Mouse (Mus musculus): ENCODE measurements at regions not wholly inside any gene's neighbourhood (a gene's known extent, or its start where the extent isn't known, plus 50 kb on each side); places are given as distances from the start of the nearest gene placed in this dataset.

DNA sequence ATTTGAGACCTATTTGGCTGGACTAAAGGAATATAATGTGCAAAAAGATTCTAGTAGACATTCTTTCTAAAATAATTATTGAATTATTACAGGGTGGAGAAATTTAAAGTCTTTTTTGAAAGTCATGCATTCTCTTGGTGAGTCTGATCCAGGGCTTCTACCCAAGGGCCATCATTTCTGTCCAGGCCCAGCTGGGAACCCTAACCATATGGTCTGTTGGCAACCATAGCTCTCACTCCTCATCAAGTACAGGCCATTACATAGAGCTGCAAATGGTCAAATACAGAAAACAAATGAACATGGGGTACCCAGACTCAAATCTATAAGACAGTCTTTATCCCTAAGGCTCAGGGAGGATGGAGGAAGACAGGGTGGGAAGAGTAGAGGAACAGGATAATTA is 158.4 kb downstream of the Ankrd50 start:
- no peak overlapping the region for H3K4me3 ChIP-seq (ENCODE audit: low read depth, low read length)
- H3K27ac ChIP-seq (ENCODE audit: low read depth), result no peak overlapping the region
- no peaks in the 10 kb centered on the region for H3K9me3 ChIP-seq (ENCODE audit: low read length)
- H3K27me3 ChIP-seq (ENCODE audit: insufficient read depth, low read length), result no peaks in the 10 kb centered on the region
- no peak for DNase-seq
- no peak overlapping the region for H3K9ac ChIP-seq (replicated peaks)
- ATAC-seq, result no peak
- TF ChIP-seq EP300 (IDR thresholded peaks at IDR 0.05; ENCODE audit: low read depth) (no peak), CTCF (IDR thresholded peaks at IDR 0.05; ENCODE audit: low read depth) (no peak)
- no peaks in the 10 kb centered on the region for H3K4me1 ChIP-seq (ENCODE audit: insufficient read depth)
- no peaks in the 10 kb centered on the region for H3K36me3 ChIP-seq (replicated peaks; ENCODE audit: insufficient read depth, low read length)
- no peak overlapping the region for H3K4me2 ChIP-seq (ENCODE audit: low read depth, low read length)

DNA sequence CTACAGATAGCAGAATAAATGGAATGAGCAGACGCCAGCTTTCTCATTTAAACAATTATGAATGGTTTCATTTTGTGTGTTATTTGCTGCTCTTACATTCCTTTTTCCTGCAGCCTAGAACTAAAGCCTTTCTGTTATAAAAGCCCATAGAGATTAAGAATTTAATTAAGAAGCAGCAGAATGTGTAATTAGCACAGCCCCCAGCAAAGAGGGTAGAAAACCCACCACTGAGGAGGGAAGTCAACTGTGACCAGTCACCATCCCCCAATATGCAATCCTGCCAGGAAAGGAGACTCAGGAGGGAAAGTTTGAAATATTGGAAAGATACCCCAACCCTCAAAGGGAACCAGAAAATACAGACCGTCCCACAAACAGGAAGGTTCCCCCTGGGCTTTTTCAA is 160.0 kb downstream of the Ankrd50 start:
- ATAC-seq, result no peak
- Histone ChIP-seq H3K4me1 (ENCODE audit: insufficient read depth) (no peaks in the 10 kb centered on the region), H3K9me3 (ENCODE audit: low read length) (no peaks in the 10 kb centered on the region), H3K27ac (ENCODE audit: low read depth) (no peak overlapping the region), H3K4me2 (ENCODE audit: low read depth, low read length) (no peak overlapping the region), H3K36me3 (replicated peaks; ENCODE audit: insufficient read depth, low read length) (no peaks in the 10 kb centered on the region), H3K4me3 (ENCODE audit: low read depth, low read length) (no peak overlapping the region), H3K9ac (replicated peaks) (no peak overlapping the region), H3K27me3 (ENCODE audit: insufficient read depth, low read length) (no peaks in the 10 kb centered on the region)
- TF ChIP-seq CTCF (IDR thresholded peaks at IDR 0.05; ENCODE audit: low read depth) (no peak), EP300 (IDR thresholded peaks at IDR 0.05; ENCODE audit: low read depth) (no peak)
- 62% methylated on average over 2 of the region's 2 CpGs for WGBS (ENCODE audit: insufficient replicate concordance)
- no peak for DNase-seq

DNA sequence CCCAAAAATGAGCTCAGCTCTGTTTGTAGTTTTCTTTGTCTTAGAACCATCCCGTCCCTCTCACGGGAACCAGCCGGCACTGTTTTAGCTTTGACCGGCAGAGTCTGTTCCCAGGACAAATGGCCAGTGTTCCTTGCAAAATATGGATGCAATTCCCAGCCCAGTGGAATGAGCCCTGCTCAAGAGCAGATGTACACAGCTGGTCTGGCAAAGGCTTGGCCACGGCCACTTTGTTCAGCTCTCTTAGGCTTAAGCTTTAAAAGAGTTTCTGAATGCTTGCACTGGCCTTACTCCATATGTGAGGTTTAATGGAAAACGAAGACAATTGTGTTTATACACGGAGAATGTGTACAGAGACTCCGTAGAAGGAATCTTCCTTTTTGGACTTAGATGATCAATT is 162.2 kb downstream of the Ankrd50 start:
- H3K36me3 ChIP-seq (replicated peaks; ENCODE audit: insufficient read depth, low read length), result no peaks in the 10 kb centered on the region
- no peak overlapping the region for H3K4me2 ChIP-seq (ENCODE audit: low read depth, low read length)
- H3K27me3 ChIP-seq (ENCODE audit: insufficient read depth, low read length), result no peaks in the 10 kb centered on the region
- ATAC-seq (no peak), DNase-seq (no peak)
- TF ChIP-seq EP300 (IDR thresholded peaks at IDR 0.05; ENCODE audit: low read depth) (no peak), CTCF (IDR thresholded peaks at IDR 0.05; ENCODE audit: low read depth) (no peak)
- no peak overlapping the region for H3K9ac ChIP-seq (replicated peaks)
- no peak overlapping the region for H3K4me3 ChIP-seq (ENCODE audit: low read depth, low read length)
- no peaks in the 10 kb centered on the region for H3K4me1 ChIP-seq (ENCODE audit: insufficient read depth)
- WGBS (ENCODE audit: insufficient replicate concordance), result 78% methylated on average over 8 of the region's 8 CpGs
- H3K9me3 ChIP-seq (ENCODE audit: low read length), result no peaks in the 10 kb centered on the region
- no peak overlapping the region for H3K27ac ChIP-seq (ENCODE audit: low read depth)

DNA sequence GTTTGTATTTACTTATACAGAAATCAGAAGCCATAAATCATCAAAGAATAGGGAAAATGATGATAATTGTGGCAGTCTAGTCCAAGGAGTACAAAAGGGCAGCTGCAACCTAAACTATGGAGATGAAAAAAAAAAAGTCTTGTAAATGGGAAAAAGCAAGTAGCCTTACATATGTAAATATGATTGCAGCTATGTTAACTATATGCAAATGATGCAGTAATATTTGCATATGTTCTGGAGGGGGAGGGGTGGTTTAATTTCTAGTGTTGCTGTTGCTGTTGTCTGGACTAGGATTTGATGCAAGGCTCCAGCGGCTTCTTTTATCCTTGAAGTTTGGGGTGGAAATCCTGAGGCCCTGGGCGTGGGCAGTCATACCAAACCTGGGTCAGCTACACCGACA is 163.0 kb downstream of the Ankrd50 start:
- H3K9ac ChIP-seq (replicated peaks), result no peak overlapping the region
- no peak overlapping the region for H3K27ac ChIP-seq (ENCODE audit: low read depth)
- H3K4me1 ChIP-seq (ENCODE audit: insufficient read depth), result no peaks in the 10 kb centered on the region
- H3K4me3 ChIP-seq (ENCODE audit: low read depth, low read length), result no peak overlapping the region
- H3K27me3 ChIP-seq (ENCODE audit: insufficient read depth, low read length), result no peaks in the 10 kb centered on the region
- TF ChIP-seq CTCF (IDR thresholded peaks at IDR 0.05; ENCODE audit: low read depth) (no peak), EP300 (IDR thresholded peaks at IDR 0.05; ENCODE audit: low read depth) (no peak)
- DNase-seq (no peak), ATAC-seq (no peak)
- H3K36me3 ChIP-seq (replicated peaks; ENCODE audit: insufficient read depth, low read length), result no peaks in the 10 kb centered on the region
- H3K4me2 ChIP-seq (ENCODE audit: low read depth, low read length), result no peak overlapping the region
- H3K9me3 ChIP-seq (ENCODE audit: low read length), result no peaks in the 10 kb centered on the region
- 81% methylated on average over 3 of the region's 3 CpGs for WGBS (ENCODE audit: insufficient replicate concordance)

DNA sequence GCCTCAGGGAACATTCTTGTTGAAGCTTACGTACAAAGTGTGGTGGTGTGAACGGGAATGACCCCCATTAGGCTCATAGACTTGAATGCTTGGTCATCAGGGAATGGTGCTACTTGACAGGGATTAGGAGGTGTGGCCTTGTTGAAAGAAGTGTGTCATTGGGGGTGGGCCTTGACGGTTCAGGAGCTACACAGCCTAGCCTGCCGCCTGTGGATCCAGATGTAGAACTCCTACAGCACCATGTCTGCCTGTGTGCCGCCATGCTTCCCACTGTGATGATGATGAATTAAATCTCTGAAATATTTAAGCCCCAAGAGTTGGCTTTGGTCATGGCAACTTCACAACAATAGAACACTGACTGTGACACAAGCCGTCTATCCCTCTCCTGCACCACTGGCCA is 163.6 kb downstream of the Ankrd50 start:
- Histone ChIP-seq H3K9ac (replicated peaks) (no peak overlapping the region), H3K36me3 (replicated peaks; ENCODE audit: insufficient read depth, low read length) (no peaks in the 10 kb centered on the region), H3K4me3 (ENCODE audit: low read depth, low read length) (no peak overlapping the region), H3K4me1 (ENCODE audit: insufficient read depth) (no peaks in the 10 kb centered on the region), H3K9me3 (ENCODE audit: low read length) (no peaks in the 10 kb centered on the region), H3K27ac (ENCODE audit: low read depth) (no peak overlapping the region), H3K4me2 (ENCODE audit: low read depth, low read length) (no peak overlapping the region), H3K27me3 (ENCODE audit: insufficient read depth, low read length) (no peaks in the 10 kb centered on the region)
- ATAC-seq (no peak), DNase-seq (no peak)
- no peak for TF ChIP-seq CTCF (IDR thresholded peaks at IDR 0.05; ENCODE audit: low read depth)
- TF ChIP-seq EP300 (IDR thresholded peaks at IDR 0.05; ENCODE audit: low read depth), result no peak
- WGBS (ENCODE audit: insufficient replicate concordance), result 87% methylated on average over 6 of the region's 6 CpGs

DNA sequence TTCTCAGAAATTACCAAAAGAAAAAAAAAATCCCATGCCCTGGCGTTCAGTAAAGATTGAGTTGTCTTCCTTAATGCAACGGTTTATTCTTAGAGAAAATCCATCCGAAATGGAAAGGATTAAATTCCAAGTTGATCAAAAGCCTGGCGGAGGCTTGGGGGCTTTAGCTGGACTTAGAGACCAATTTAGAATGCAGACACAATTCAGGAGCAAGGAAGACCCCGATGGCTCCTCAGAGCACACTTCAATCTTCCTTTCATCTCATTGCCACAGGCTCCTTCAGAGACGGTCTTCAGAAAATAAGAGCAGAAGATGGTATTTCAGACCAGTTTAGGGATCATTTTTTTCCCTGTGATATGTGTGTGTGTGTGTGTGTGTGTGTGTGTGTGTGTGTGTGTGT is 171.8 kb downstream of the Ankrd50 start:
- WGBS (ENCODE audit: insufficient replicate concordance), result 80% methylated on average over 6 of the region's 6 CpGs
- TF ChIP-seq CTCF (IDR thresholded peaks at IDR 0.05; ENCODE audit: low read depth), result no peak
- TF ChIP-seq EP300 (IDR thresholded peaks at IDR 0.05; ENCODE audit: low read depth), result no peak
- ATAC-seq, result no peak

DNA sequence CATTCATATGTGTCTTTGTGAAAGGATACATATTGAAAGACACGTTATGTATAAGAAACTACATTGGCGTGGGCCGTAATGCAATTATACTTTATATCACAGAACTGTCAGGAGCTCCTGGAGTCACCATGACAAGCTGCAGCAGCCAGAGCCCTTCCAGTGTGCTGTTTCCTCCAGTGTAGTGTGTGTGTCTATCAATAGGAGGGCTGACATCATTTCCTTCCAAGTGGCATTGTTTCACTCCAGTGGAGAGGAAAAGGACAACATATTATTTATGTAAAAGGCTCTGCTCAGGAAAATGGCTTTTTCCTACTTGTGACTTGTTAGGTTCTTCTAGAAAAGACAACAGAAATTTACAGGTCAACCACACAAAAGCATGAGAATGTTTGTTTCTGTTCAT is 172.5 kb downstream of the Ankrd50 start:
- no peaks in the 10 kb centered on the region for H3K27me3 ChIP-seq (ENCODE audit: insufficient read depth, low read length)
- ATAC-seq, result no peak
- WGBS (ENCODE audit: insufficient replicate concordance), result 51% methylated on average over 3 of the region's 3 CpGs
- no peak overlapping the region for H3K9ac ChIP-seq (replicated peaks)
- H3K4me2 ChIP-seq (ENCODE audit: low read depth, low read length), result no peak overlapping the region
- no peak for TF ChIP-seq CTCF (IDR thresholded peaks at IDR 0.05; ENCODE audit: low read depth)
- TF ChIP-seq EP300 (IDR thresholded peaks at IDR 0.05; ENCODE audit: low read depth), result no peak
- H3K4me1 ChIP-seq (ENCODE audit: insufficient read depth), result no peaks in the 10 kb centered on the region
- no peak for DNase-seq
- no peak overlapping the region for H3K4me3 ChIP-seq (ENCODE audit: low read depth, low read length)
- H3K9me3 ChIP-seq (ENCODE audit: low read length), result no peaks in the 10 kb centered on the region
- H3K36me3 ChIP-seq (replicated peaks; ENCODE audit: insufficient read depth, low read length), result no peaks in the 10 kb centered on the region
- H3K27ac ChIP-seq (ENCODE audit: low read depth), result no peak overlapping the region

More for the DNA sequence above, 171.8 kb downstream of the Ankrd50 start:
- DNase-seq, result no peak
- no peaks in the 10 kb centered on the region for H3K4me1 ChIP-seq (ENCODE audit: insufficient read depth)
- no peak overlapping the region for H3K4me3 ChIP-seq (ENCODE audit: low read depth, low read length)
- no peaks in the 10 kb centered on the region for H3K36me3 ChIP-seq (replicated peaks; ENCODE audit: insufficient read depth, low read length)
- H3K27ac ChIP-seq (ENCODE audit: low read depth), result no peak overlapping the region
- no peaks in the 10 kb centered on the region for H3K27me3 ChIP-seq (ENCODE audit: insufficient read depth, low read length)
- H3K9me3 ChIP-seq (ENCODE audit: low read length), result no peaks in the 10 kb centered on the region
- no peak overlapping the region for H3K9ac ChIP-seq (replicated peaks)
- no peak overlapping the region for H3K4me2 ChIP-seq (ENCODE audit: low read depth, low read length)
